In genomic region chr4:144895211-144895590, GRCm38 (mm10) we compare ENCODE assay signal across 8 mouse cellular contexts. TPM values are rescaled to one million over a fixed set of nuclear protein-coding genes. Genes with fewer than 3 reads are reported as not detected.
DNase-seq lines count a peak whose midpoint lies in the region; ATAC-seq and TF ChIP-seq lines count a peak whose summit lies in the region.

No protein-coding gene starts in this region.

- peaks cover 64% of the 10 kb centered on the region for H3K4me1 ChIP-seq in heart, embryonic 12.5 days (replicated peaks)
- peaks cover 5% of the 10 kb centered on the region for H3K4me1 ChIP-seq in embryonic fibroblast, embryonic 13.5 days (ENCODE audit: control insufficient read depth, insufficient read depth, low read length)
- peaks cover 30% of the 10 kb centered on the region for H3K4me1 ChIP-seq in midbrain, embryonic 15.5 days

- H3K36me3 ChIP-seq in heart, embryonic 12.5 days: peaks cover 4% of the 10 kb centered on the region; the same call in 1 of the 2 replicates
- no peaks in the 10 kb centered on the region for H3K36me3 ChIP-seq in midbrain, embryonic 15.5 days (replicated peaks)

- peaks cover 3% of the 10 kb centered on the region; the same call in 1 of the 2 replicates for H3K9me3 ChIP-seq in heart, embryonic 12.5 days (replicated peaks)
- H3K9me3 ChIP-seq in midbrain, embryonic 15.5 days: no peaks in the 10 kb centered on the region

- 0 out of 2 replicates have a peak overlapping the region, but pooled peaks have one; percentile 2 for H3K27ac ChIP-seq in heart, embryonic 12.5 days (ENCODE audit: poor library complexity, severe bottlenecking)
- H3K27ac ChIP-seq in embryonic fibroblast, embryonic 13.5 days (ENCODE audit: insufficient read depth, low read length): no peak overlapping the region
- H3K27ac ChIP-seq in midbrain, embryonic 15.5 days: no peak overlapping the region

- WGBS in heart, embryonic 12.5 days: 46% methylated on average over 2 of the region's 2 CpGs
- WGBS in midbrain, embryonic 15.5 days: 44% methylated on average over 2 of the region's 2 CpGs

- DNase-seq in heart, adult 8-10 months (ENCODE audit: low spot score): no peak
- peak; percentile 65 for DNase-seq in kidney, postnatal 10 days
- no peak for DNase-seq in cerebellum, postnatal 36 days
- no peak for DNase-seq in spleen, adult 12 weeks (ENCODE audit: low spot score)

- TF ChIP-seq POLR2A in embryonic fibroblast, embryonic 13.5 days (IDR thresholded peaks at IDR 0.05; ENCODE audit: low read depth, low read length): no peak

- ATAC-seq in heart, embryonic 12.5 days (ENCODE audit: insufficient number of reproducible peaks, low FRiP score): no peak
- no peak for ATAC-seq in midbrain, embryonic 15.5 days (replicated peaks)
- no peak for ATAC-seq in erythroid progenitor cell, adult 5-6 weeks (replicated peaks; ENCODE audit: low FRiP score, poor library complexity, severe bottlenecking)

- H3K4me2 ChIP-seq in heart, embryonic 12.5 days: peak overlapping the region; percentile 94
- peak overlapping the region; percentile 97 for H3K4me2 ChIP-seq in midbrain, embryonic 15.5 days

- H3K27me3 ChIP-seq in heart, embryonic 12.5 days (replicated peaks): peaks cover 20% of the 10 kb centered on the region; the same call in 1 of the 2 replicates
- peaks cover 30% of the 10 kb centered on the region for H3K27me3 ChIP-seq in midbrain, embryonic 15.5 days (replicated peaks)

- TF ChIP-seq CTCF in embryonic fibroblast, embryonic 13.5 days (IDR thresholded peaks at IDR 0.05; ENCODE audit: borderline replicate concordance, insufficient read depth, low read length): no peak

- peak overlapping the region; percentile 71; the same call in 1 of the 2 replicates for H3K9ac ChIP-seq in heart, embryonic 12.5 days
- H3K9ac ChIP-seq in midbrain, embryonic 15.5 days: no peak overlapping the region

- peak overlapping the region; percentile 57 for H3K4me3 ChIP-seq in heart, embryonic 12.5 days
- 0 out of 2 replicates have a peak overlapping the region, but pooled peaks have one; percentile 65 for H3K4me3 ChIP-seq in embryonic fibroblast, embryonic 13.5 days (ENCODE audit: insufficient read depth, low read length)
- H3K4me3 ChIP-seq in midbrain, embryonic 15.5 days: peak overlapping the region; percentile 46

RNA-seq across cellular contexts. Expression of gene Dhrs3, which starts 2.6 kb away (rescaled TPM):
- polyA plus RNA-seq in heart, embryonic 12.5 days (2016; fragmentation: Nextera tagmentation; extraction: Ambion mirVana): 28.4 and 30.0 TPM in 2 replicates
- 100 to 1,000 TPM in 3 of 4 experiments, 10 to 100 TPM in 1; 98.8 to 151 (median 131) TPM for total RNA-seq in heart, adult 8-10 months (2022)
- polyA plus RNA-seq in embryonic fibroblast, embryonic 13.5 days (2011; ENCODE audit: insufficient read length, low read depth, missing spikeins): 21.9 and 23.8 TPM in 2 replicates
- polyA plus RNA-seq in midbrain, embryonic 15.5 days (2015; fragmentation: Nextera tagmentation; extraction: Ambion mirVana): 35.6 and 41.3 TPM in 2 replicates
- 11.7 and 23.8 TPM in 2 replicates for total RNA-seq in erythroid progenitor cell, adult 5-6 weeks (2015; ENCODE audit: low replicate concordance)
- 9.5 and 14.1 TPM in 2 replicates for total RNA-seq in erythroid progenitor cell, adult 5-6 weeks (2017; ENCODE audit: low replicate concordance)
